Mouse (Mus musculus) c-Kit-positive CD71-negative TER-119-negative erythroid progenitor cells, embryonic 14.5 days (primary cell): ENCODE data around the gene Tle4.
A peak's percentile ranks its signal among the peaks of the same experiment; 100 is the strongest.

Experiments
- DNase-seq: peaks from one replicate; pipeline ENCODE4 v3.0.0-alpha.2; 2013; ENCODE audit warnings: low read depth

Gene Tle4

DNA sequence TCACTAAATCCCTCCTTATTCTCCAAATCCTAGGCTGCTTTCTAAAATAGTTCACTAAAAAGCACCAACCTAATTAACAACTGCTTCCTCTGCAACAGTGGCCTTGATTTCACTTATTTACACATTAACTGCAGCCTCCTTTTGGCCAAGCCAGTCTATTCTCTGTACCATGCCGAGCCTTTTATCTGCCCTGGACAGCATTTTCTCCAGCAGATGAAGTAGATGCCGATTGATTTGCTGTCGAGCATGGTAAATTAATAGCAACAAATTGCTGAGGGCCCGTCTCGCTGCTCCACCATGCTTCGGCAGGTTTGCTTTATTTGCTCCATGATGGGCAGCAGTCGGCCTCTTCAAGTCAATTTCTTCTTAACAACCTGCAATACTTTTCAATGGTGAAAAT lies 7.7 kb downstream of the Tle4 start:
- DNase-seq = no peak

DNA sequence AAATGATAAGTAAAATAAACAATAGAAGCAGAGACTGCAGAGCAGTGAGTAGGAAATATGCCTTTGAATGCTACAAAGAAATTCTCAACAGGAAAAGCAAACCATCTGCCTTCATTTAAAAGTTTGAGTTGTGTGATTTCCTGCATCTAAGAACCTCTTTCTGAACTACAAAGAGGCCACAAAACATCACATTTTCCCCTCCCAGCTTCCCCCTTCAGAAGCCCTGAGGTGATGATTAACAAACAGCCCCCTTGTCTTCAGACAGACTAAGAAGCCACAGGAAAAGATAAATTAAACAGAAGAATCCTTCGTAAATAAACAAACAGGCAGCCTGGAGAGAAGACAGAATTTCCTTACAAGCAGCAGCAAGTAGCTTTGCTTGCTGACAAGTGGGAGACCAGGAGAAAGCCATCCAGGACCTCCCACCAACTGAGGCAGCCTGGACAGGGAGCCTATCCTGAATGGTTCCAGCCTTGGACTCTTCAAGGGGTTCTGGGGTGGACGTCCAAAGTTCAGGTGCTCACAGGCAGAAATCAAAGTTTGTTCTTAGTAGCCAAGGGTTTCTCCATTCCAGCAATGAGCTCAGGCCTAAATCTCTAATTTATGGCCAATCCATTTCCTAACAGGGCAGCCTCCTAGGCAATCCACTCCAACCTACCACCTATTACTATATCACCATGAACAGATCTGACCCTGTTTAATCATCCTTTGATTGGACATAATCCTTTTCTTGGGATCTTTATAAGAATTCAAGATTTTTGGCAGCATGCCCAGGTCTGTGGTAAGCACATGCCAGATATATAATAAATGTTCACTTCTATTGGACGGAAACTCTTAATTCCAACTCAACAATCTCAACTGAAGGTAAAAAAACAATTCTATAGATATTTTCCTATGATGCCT lies 9.4 kb downstream of the Tle4 start:
- no peak for DNase-seq

DNA sequence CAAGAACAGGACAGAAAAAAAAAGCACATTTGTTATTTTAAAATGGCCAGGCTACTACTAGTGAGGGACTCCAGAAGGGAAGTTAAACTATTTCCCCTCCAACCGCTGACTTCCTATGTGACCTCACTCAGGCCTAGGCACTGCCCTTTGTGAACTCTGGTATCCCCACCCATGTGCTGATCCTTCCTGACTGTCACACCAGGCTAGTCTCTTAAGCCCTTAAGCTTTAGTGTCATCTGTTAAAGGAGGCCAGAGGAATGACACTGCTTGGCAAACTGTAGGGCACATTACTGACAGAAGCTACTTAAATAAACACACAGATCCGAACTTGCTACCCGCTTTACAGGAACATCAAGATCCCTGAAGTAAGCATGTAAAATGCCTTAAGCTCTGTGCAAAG lies 11.7 kb downstream of the Tle4 start:
- peak; percentile 39 for DNase-seq

DNA sequence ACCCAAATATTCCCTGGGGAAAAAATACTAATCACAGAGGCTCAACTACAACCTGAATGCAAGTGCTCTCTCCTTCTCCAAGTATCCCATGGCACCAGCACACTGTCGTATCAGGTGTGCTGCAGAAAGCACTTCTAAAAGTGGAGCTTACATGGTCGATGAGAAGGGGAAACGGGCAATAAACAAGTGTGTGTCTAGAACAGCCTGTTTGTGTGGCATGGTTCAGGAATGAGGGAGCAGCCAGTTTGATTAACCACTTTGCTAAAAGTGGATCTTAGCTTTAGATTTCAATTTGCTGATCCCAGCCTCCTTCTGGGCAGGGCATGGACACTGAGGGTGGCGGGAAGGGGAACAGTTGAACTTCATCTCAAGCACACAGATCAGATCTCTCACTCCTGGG lies 12.1 kb downstream of the Tle4 start:
- no peak for DNase-seq

DNA sequence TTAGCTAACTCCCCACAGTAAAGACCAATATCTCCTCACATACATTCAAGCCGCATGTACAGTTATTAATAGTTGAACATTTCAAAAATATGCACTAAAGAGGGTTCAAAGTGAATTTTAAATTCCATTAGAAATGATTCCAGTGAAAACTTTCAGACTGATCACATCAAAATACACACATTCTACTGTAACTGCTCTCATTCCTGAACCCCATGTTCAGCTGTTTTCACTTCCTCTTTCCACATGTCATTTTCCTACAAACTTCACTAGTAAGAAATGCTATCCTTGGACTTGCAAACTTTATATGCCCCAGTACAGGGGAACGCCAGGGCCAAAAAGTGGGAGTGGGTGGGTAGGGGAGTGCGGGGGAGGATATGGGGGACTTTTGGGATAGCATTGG lies 12.6 kb downstream of the Tle4 start:
- DNase-seq = no peak

DNA sequence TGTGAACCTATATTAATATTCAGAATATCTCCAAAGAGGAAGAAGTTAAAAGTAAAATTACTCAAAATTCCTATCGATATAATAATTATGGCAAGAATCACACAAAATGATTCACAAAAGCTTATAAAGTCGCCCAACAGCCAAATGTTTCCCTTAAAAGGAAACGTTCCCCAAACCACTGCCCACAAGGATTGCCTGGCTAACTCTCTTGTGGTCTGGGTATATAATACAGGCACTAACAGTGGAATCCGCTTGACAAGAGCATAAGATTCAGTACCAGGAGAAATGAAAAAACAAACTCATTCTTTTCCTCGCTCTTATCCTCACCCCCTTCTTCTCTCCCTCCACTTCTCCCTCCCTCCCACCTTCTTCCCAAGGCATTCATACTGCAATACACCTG lies 19.2 kb downstream of the Tle4 start:
- no peak for DNase-seq

DNA sequence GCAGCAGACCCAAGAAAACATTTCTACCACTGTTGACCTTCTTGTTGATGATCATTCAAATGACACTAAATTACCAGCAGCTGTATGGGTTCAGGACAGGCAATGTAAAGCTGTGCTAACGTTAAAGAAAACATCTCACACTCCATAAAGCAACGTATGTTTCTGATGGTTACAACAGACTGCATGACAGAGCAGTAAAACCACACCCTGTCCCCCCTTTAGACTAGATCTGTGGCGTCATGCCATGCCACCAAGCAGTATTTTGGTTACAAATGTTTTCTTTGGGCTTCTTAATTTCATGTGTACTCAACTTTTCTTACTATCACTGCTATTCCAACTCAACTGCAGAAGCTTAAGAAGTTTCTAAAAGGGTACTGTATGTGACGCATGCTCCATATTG lies 19.8 kb downstream of the Tle4 start:
- no peak for DNase-seq

DNA sequence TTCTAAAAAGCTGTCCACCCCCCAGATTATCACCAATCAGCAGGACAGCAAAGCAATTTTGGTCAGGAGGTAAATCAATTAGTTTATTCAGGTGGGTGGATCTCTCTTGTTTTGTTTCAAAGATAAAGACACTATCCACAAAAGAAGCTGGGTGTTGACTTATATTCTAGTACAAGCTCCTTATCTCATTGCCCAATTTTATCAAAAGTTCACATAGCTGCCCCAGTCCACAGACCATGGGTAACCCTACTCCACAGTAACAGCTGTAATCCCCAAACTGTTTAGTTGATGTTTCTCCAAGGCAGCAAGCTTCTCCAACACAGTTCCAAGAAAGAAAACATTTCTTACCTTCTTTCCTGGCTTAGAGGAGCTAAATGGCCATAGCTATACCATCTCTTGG lies 21.5 kb downstream of the Tle4 start:
- DNase-seq = no peak

DNA sequence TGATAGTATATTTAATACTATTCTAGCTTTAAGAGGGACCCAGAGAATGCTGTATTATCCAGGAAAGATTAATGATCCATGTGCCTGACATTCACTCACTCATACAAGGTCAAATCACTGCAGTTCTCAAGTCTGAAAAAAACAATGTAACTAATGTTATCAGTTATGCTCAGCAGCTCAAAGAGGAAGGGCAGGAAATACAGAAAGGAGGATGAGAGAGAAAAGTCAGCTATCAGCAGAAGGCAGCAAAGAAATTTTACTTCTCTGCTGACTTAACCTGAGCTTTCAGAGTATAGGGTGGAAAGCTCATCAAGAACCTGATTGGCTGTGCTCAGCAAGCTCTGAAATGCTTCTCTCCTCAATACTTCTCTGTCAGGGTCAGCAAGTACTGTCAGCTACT lies 29.0 kb downstream of the Tle4 start:
- no peak for DNase-seq

DNA sequence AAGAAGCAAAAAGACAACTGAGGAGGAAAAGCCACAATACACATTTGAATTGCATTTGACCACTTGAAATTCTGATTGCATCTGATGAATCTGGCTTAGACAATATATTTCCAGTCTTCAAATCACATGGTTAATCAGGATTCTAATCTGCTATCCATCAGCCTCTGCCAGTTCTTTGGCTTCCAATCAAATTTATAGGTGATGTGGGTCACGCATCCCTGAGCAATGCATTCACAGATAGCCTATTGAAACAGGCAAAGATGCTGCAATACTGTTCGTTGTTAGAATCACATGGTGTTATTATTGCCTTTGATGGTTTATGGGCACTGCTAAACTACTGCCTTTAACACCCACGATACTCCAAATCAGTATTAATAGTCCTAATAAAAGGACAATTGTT lies 30.8 kb downstream of the Tle4 start:
- DNase-seq = no peak

DNA sequence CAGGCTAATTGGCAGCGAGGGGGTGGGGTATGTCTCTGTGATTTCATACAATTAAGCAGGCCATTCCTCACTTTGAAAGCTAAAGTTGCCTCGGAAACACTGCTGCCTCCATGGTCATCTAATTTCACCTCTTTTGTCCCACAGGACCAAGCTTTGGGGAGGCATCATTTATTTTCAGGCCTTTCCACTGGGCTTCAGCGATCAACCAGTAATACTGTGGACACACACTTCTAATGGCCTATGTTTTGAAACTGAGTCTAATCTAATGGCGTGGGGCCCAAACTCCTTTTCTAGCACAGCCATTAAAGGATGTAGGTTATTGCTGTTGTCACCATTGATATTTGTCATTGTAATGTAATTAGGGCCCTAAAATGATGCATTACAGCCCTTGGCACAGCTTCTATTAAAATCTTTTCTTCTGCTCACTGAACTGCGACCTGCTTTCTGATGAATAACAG lies 31.3 kb downstream of the Tle4 start:
- DNase-seq = no peak

DNA sequence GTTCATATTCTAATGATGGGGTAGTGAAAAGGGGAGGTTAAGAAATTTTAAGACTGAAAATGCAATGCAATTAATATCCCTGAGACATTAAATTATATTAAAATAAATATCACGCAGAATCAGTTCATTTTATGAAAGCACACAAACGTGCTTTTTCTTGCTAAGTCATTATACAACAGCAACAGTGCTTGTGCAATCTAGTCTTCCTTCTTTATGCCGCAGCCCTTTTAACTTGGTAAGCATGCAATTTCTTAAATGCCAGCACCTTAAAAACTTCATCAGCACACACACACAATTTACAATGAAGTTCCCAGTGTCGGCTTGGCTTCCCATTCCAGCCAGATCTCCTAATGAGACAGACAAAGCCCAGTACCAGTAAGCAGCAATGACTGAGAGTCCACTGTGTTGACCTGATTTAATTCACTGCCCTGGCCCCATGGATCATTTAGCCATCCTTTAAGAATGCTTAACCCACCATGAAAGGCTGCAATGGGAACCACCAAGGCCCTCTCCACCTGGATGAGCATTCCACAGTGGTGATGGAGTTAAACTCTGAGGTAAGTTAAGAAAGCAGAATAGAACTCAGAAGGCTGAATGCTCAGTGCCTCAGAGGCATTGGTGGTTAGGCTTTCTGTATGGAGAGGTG lies 32.3 kb downstream of the Tle4 start:
- DNase-seq = no peak

DNA sequence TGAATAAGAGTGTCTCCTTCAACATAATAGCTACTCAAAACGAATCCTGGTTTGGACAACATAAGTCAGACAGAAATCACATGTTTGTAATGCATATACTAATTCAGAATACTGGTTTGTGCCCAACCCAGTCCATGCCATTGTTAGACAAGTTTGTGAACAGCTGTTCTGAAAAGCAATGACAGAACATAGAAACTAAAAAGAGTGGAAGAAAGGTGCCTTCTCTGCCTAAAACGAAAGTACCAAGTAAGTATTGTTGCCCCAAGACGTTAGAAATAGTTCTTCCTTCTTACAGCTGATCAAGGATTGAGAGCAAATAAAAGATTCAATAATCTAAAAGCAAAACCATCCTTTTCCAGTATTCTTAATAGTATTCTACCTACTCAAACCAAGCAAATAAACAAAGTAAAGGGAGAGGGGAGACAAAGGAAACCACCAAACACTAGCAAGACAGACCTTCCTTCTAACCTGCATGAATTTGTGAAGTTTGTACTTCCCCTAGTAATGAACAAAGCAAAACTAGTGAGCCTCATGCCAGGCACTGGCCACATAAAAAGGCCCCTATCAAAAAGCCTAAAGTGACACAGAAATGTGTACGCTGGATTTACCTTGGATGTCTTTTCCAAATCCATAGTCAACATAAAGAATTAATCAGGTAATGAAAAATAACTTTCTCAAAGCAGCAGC lies 34.4 kb downstream of the Tle4 start:
- no peak for DNase-seq

DNA sequence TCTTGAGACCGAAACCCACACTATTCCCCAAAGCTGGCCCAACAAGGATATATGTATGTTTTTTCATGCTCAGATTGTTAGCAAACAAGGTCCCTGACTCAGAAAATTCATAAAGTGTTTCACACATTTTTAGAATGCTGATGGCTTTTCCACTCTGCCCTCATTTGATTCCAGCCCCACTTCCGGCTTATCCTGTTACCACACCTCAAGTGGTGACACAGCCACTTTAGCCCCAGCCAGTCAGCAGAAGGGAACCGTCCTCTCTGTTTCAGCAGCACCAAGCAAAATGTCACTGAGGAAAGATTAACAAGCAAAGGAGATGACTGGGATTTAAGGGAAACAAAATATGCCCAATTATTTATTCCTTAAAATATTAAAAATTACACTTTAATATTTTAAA lies 50.0 kb downstream of the Tle4 start:
- no peak for DNase-seq

DNA sequence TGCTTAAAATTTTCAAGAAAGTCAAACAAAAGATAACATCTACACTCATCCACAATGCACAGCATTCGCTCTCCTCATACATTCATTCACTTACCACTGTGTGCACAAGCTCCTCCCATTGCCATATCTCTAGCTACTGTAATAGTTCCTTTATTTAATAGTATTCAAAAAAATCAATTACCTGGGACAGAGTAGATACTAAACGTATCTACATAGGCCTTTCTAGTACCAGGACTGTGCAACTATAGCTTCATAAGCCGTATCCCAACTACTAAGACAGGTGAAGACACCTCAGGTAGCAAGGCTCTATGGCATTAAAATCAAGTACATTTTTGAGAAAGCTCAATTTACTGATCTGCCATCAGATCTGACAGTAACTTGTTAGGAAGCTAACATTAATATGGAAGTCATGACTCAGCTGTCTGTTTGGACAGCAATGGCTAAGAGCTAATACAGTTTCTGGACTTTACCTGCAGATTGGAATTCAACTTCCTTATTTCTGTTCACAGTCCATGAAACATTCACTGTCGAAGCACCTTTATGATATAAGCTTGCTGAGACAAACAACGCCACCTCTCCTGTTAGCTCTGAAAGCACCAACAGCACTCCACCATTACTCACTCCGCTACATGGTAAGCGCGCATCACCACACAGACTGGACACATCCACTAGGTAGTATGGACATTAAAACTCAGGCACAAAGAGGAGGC lies 50.6 kb downstream of the Tle4 start:
- no peak for DNase-seq

DNA sequence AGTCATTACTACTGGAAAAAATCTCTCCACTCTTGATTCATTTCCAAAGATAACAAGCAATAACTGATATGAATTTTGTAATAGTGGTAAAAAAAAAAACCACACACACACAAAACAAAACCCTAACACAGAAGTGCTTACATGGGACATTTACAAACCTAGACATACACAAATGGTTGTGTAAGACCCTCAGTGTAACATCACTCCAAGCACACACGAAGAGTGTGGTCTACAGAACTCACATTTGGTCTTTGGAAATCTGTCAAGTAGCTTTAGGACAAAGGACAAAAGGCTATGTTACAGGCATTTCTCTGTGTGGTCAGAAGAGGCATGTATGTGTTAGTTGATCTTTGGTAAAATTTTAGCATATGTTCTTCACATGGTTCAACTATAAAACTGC lies 52.4 kb downstream of the Tle4 start:
- DNase-seq = no peak

DNA sequence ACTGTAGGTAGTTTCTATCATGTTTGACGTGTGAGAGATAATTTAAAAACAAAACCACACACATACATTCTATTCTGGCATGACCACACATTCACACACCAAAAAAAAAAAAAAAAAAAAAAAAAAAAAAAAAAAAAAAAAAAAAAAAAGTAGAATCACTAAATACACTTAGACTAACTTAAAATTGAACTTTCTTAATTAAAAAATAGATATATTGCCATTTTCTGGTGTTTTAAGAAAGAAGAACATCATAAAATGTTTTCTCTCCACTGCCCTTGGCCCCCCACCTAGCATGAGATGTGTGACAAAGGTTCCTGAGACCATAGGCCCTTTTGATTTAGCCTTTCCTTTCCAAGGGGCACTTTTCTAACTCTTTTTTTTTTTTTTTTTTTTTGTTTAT lies 54.5 kb downstream of the Tle4 start:
- no peak for DNase-seq

DNA sequence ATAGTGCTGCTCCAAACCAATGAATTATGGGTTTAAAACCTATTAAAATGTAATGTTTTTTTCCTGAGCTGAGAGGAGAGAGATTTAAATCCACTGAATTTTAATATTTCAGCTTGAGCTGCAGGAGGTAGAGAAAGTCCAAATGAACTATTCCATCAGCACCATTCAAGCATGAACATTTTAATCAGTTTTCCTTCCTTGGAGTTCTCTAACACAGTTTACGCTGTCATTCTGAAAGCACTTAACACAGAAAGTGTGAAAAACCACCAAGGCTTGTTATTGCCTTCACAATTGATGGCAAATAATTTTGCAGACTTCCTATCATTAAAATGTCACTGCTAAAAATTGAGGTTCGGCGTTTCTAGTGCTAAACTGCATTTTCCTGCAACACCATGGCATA lies 57.2 kb downstream of the Tle4 start:
- DNase-seq = no peak

DNA sequence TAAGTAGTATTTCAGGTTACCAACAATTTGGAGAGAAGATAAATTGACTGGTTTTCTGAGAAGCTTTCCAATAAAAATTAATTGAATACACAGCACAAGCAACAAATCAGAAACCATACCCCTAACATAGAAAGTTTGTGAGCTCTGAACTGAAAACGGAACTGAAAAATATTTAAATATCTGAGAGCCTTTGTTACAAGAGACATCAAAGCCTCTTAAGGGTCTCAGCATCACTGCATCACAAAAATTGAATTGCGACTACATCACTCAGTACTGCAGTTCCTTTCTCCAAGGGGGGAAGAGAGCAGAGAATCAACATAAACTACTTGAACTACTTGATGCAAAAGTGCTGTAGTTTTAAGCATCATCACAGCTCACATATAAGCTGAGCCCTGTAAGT lies 61.2 kb downstream of the Tle4 start:
- no peak for DNase-seq

DNA sequence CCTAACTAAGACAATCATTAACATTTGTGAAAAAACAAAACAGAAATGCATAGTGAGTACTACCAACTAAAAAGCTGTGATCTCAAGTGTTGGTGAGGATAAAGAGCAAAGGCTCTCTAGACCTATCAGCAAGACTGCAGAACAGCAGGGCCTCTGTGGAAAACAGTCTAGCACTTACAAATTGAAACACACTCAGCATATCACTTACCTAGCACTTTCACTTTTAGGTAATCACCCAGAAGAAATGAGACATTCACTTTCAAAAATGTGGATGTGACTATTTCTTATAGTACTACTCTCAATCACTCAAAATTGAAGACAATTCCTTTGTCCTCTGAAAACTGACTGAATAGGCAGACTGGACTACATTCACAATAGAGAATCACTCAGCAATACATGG lies 63.4 kb downstream of the Tle4 start:
- no peak for DNase-seq

DNA sequence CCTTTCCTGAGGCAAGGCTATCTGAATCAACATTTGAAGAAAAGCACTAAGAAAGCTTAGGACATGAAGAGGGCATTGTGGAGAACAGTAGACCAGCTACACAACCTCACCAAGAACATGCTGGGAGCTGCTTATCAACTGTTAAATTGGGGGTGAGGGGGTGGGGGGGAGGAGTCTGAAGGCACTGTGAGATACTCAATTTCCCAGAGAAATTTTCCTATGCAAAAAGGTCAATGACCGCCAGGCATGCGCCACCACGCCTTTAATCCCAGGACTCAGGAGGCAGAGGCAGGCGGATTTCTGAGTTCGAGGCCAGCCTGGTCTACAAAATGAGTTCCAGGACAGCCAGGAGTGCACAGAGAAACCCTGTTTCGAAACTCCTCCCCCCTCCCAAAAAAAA lies 65.0 kb downstream of the Tle4 start:
- DNase-seq = no peak

DNA sequence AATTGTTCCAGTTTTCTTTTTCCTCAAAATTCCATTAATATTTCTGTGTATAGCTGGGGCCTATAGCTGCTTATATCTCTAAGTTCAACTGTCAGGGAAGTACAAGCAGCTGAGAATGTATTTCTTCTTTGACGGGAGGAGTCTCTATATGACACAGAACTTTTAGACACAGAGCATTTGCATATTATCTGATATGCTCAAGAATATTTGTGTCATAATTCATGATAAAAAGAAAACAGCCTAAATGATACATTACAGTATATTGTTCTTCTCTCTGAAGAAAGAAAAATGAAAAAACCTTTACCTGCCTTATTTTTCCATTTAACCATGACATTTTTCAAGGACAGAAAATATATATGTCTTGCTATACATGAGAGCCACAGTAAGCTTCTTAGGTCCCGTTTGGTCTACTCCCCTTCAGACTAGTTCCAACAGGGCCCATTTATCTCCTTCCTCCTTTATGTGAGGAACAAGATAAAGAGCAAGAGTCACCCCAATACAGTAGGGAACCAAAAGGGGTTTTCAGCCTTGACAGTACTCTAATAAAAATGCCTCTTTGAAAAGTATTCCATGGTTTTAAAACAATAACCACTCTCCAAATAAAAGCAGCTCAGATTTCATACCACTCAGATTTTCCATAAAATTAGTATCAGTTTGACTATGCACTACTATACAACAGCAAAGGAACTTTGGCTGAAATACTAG lies 77.6 kb downstream of the Tle4 start:
- DNase-seq = no peak
